23 mouse cellular contexts compared by ENCODE assay signal in genomic region chr6:145020553-145020952, GRCm38 (mm10). TPM values are rescaled to one million over a fixed set of nuclear protein-coding genes. Genes with fewer than 3 reads are reported as not detected.
A peak's percentile ranks its signal among the peaks of the same experiment; 100 is the strongest.
DNase-seq lines count a peak whose midpoint lies in the region; ATAC-seq and TF ChIP-seq lines count a peak whose summit lies in the region.
"Had no signal": no experiment of that assay in that cellular context is flagged by ENCODE, and none has a peak within 500 bp of the region (broad histone marks: within the 10 kb centered on the region; RNA-seq: fewer than 3 reads in every experiment).

No protein-coding gene starts in this region.

- 55% methylated on average over 4 of the region's 4 CpGs for WGBS in hindbrain, embryonic 15.5 days
- WGBS in hindbrain, embryonic 12.5 days = 70% methylated on average over 4 of the region's 4 CpGs
- WGBS in limb, embryonic 11.5 days = 61% methylated on average over 4 of the region's 4 CpGs
- 75% methylated on average over 4 of the region's 4 CpGs for WGBS in limb, embryonic 10.5 days
- WGBS in thymus, adult 2 months = 6% methylated on average over 4 of the region's 4 CpGs

- TF ChIP-seq CTCF in thymus, adult 2 months (IDR thresholded peaks at IDR 0.05; ENCODE audit: borderline replicate concordance, control insufficient read depth, extremely low read depth, insufficient read depth, low read length, poor library complexity) = 0 out of 2 replicates have a peak, but pooled peaks have one; percentile 29
- TF ChIP-seq CTCF in gastrocnemius, adult 2 months (IDR thresholded peaks at IDR 0.05) = no peak

- H3K27ac ChIP-seq in hindbrain, embryonic 15.5 days (replicated peaks) = no peak overlapping the region
- H3K27ac ChIP-seq in hindbrain, embryonic 12.5 days = no peak overlapping the region
- no peak overlapping the region for H3K27ac ChIP-seq in limb, embryonic 11.5 days (replicated peaks; ENCODE audit: low read depth, low read length)
- H3K27ac ChIP-seq in limb, embryonic 10.5 days = no peak overlapping the region
- H3K27ac ChIP-seq in thymus, adult 2 months (ENCODE audit: control insufficient read depth, insufficient read depth, low read length) = peak overlapping the region; percentile 50
- H3K27ac ChIP-seq in gastrocnemius, adult 2 months = no peak overlapping the region
- H3K27ac ChIP-seq: heart, embryonic 15.5 days; hindbrain, embryonic 10.5 days; limb, embryonic 13.5 days; midbrain, embryonic 12.5 days had no signal

- H3K36me3 ChIP-seq in hindbrain, embryonic 15.5 days = peaks cover 27% of the 10 kb centered on the region
- H3K36me3 ChIP-seq in hindbrain, embryonic 12.5 days = peaks cover 67% of the 10 kb centered on the region
- H3K36me3 ChIP-seq in limb, embryonic 11.5 days (ENCODE audit: control insufficient read depth, insufficient read depth, low read length) = no peaks in the 10 kb centered on the region
- H3K36me3 ChIP-seq in limb, embryonic 10.5 days = peaks cover 74% of the 10 kb centered on the region
- no peaks in the 10 kb centered on the region for H3K36me3 ChIP-seq in thymus, adult 2 months (ENCODE audit: control insufficient read depth, insufficient read depth, low read length)
- H3K36me3 ChIP-seq: heart, embryonic 15.5 days had no signal

- no peak overlapping the region for H3K4me2 ChIP-seq in hindbrain, embryonic 15.5 days
- no peak overlapping the region for H3K4me2 ChIP-seq in hindbrain, embryonic 12.5 days (replicated peaks)
- no peak overlapping the region for H3K4me2 ChIP-seq in limb, embryonic 11.5 days (ENCODE audit: low read depth, severe bottlenecking)
- H3K4me2 ChIP-seq: heart, embryonic 15.5 days; limb, embryonic 13.5 days; midbrain, embryonic 12.5 days had no signal

- H3K9ac ChIP-seq in hindbrain, embryonic 15.5 days = no peak overlapping the region
- H3K9ac ChIP-seq in hindbrain, embryonic 12.5 days = no peak overlapping the region
- no peak overlapping the region for H3K9ac ChIP-seq in limb, embryonic 11.5 days (ENCODE audit: low read length)
- H3K9ac ChIP-seq: heart, embryonic 15.5 days; limb, embryonic 13.5 days; midbrain, embryonic 12.5 days had no signal

- no peaks in the 10 kb centered on the region for H3K27me3 ChIP-seq in hindbrain, embryonic 15.5 days
- no peaks in the 10 kb centered on the region for H3K27me3 ChIP-seq in hindbrain, embryonic 12.5 days
- H3K27me3 ChIP-seq in limb, embryonic 11.5 days (ENCODE audit: control insufficient read depth, insufficient read depth, low read length) = no peaks in the 10 kb centered on the region
- H3K27me3 ChIP-seq in limb, embryonic 10.5 days (ENCODE audit: low read depth, poor library complexity, severe bottlenecking) = no peaks in the 10 kb centered on the region
- H3K27me3 ChIP-seq in thymus, adult 2 months (ENCODE audit: control insufficient read depth, insufficient read depth, low read length) = no peaks in the 10 kb centered on the region
- H3K27me3 ChIP-seq: heart, embryonic 15.5 days; limb, embryonic 13.5 days; midbrain, embryonic 12.5 days had no signal

- no peak overlapping the region for H3K4me3 ChIP-seq in hindbrain, embryonic 15.5 days
- H3K4me3 ChIP-seq in hindbrain, embryonic 12.5 days = no peak overlapping the region
- no peak overlapping the region for H3K4me3 ChIP-seq in limb, embryonic 11.5 days (ENCODE audit: low read depth, low read length)
- no peak overlapping the region for H3K4me3 ChIP-seq in limb, embryonic 10.5 days
- no peak overlapping the region for H3K4me3 ChIP-seq in thymus, adult 2 months (ENCODE audit: control insufficient read depth, insufficient read depth, low read length)
- no peak overlapping the region for H3K4me3 ChIP-seq in gastrocnemius, adult 2 months
- H3K4me3 ChIP-seq: erythroblast, embryonic 14.5 days; heart, embryonic 15.5 days; hindbrain, embryonic 10.5 days; limb, embryonic 13.5 days; midbrain, embryonic 12.5 days; myocyte had no signal

- 0 out of 2 replicates have a peak, but pooled peaks cover 3% of the 10 kb centered on the region for H3K4me1 ChIP-seq in hindbrain, embryonic 15.5 days (replicated peaks)
- H3K4me1 ChIP-seq in hindbrain, embryonic 12.5 days = peaks cover 11% of the 10 kb centered on the region; the same call in 1 of the 2 replicates
- H3K4me1 ChIP-seq in limb, embryonic 11.5 days (ENCODE audit: control insufficient read depth, insufficient read depth, low read length) = no peaks in the 10 kb centered on the region
- H3K4me1 ChIP-seq in limb, embryonic 10.5 days = peaks cover 4% of the 10 kb centered on the region; the same call in 1 of the 2 replicates
- peaks cover 26% of the 10 kb centered on the region for H3K4me1 ChIP-seq in thymus, adult 2 months (replicated peaks; ENCODE audit: control insufficient read depth, insufficient read depth, low read length)
- H3K4me1 ChIP-seq: heart, embryonic 15.5 days; midbrain, embryonic 12.5 days had no signal

- H3K9me3 ChIP-seq in hindbrain, embryonic 15.5 days = no peaks in the 10 kb centered on the region
- H3K9me3 ChIP-seq in hindbrain, embryonic 12.5 days (replicated peaks) = peaks cover 6% of the 10 kb centered on the region; the same call in 1 of the 2 replicates
- no peaks in the 10 kb centered on the region for H3K9me3 ChIP-seq in limb, embryonic 11.5 days (ENCODE audit: control insufficient read depth, low read length)
- 0 out of 2 replicates have a peak, but pooled peaks cover 2% of the 10 kb centered on the region for H3K9me3 ChIP-seq in limb, embryonic 10.5 days (replicated peaks)
- H3K9me3 ChIP-seq: heart, embryonic 15.5 days; midbrain, embryonic 12.5 days had no signal

- DNase-seq in limb, embryonic 11.5 days (ENCODE audit: low spot score) = no peak
- DNase-seq in limb, embryonic 10.5 days (ENCODE audit: low spot score) = no peak
- DNase-seq in forelimb bud, embryonic 11.5 days (ENCODE audit: low read depth, low spot score) = peak; percentile 36
- DNase-seq in thymus, adult 2 months = peak; percentile 57
- no peak for DNase-seq in right cerebral cortex, adult 2 months (ENCODE audit: low spot score in 2 of 2)
- DNase-seq in gastrocnemius, adult 2 months = no peak
- DNase-seq: adrenal gland, postnatal 36 days; B cell, adult 2 months; cerebellum, adult 2 months; gastrocnemius, postnatal 10 days; heart, adult 18-20 months; kidney, adult 2 months; lung, adult 18-20 months; lung, postnatal 4 days had no signal

- no peak for TF ChIP-seq POLR2A in thymus, adult 2 months (IDR thresholded peaks at IDR 0.05; ENCODE audit: control insufficient read depth, extremely low read depth, insufficient read depth, low read length, poor library complexity)

- ATAC-seq in hindbrain, embryonic 15.5 days (ENCODE audit: low FRiP score, low read depth) = 0 out of 2 replicates have a peak, but pooled peaks have one; percentile 20
- ATAC-seq in hindbrain, embryonic 12.5 days (ENCODE audit: low FRiP score) = no peak
- ATAC-seq in limb, embryonic 11.5 days (ENCODE audit: insufficient number of reproducible peaks, low FRiP score, low TSS enrichment, low read depth) = peak; percentile 44; the same call in 1 of the 2 replicates
- ATAC-seq: activated CD4-positive, CD25-positive, alpha-beta regulatory T cell, adult 4 months had no signal

- intact Hi-C loops in gastrocnemius, adult 2 months (cut with DNase I) = no loop called here

RNA-seq across cellular contexts. Expression of gene Bcat1, which starts 55.4 kb away (rescaled TPM):
- polyA plus RNA-seq in hindbrain, embryonic 15.5 days (2015; fragmentation: Nextera tagmentation; extraction: Ambion mirVana) = 95.7 and 101 TPM in 2 replicates
- 90.5 and 91.5 TPM in 2 replicates for polyA plus RNA-seq in hindbrain, embryonic 12.5 days (2016; fragmentation: Nextera tagmentation; extraction: Ambion mirVana)
- 54.0 and 54.7 TPM in 2 replicates for polyA plus RNA-seq in limb, embryonic 11.5 days (2014; fragmentation: Nextera tagmentation; extraction: Ambion mirVana)
- 66.0 and 103 TPM in 2 replicates for polyA plus RNA-seq in limb, embryonic 10.5 days (2016; fragmentation: Nextera tagmentation; extraction: Ambion mirVana)
- 1.9 and 3.1 TPM in 2 replicates for polyA plus RNA-seq in thymus, adult 2 months (2012; rRNA removed)
- under 1 TPM; 0.64 to 0.66 TPM for total RNA-seq in gastrocnemius, adult 2 months (2021)
- polyA plus RNA-seq: erythroblast, embryonic 14.5 days had no signal

Comparison
In these comparisons a context has a peak if more than half of its experiments do, and no peak if none do; other contexts are left out.
1. DNase-seq: peak in forelimb bud, embryonic 11.5 days (single experiment) and thymus, adult 2 months (single experiment); none in limb, embryonic 11.5 days (single experiment), limb, embryonic 10.5 days (single experiment), right cerebral cortex, adult 2 months (0 of 2) and gastrocnemius, adult 2 months (single experiment).
2. RNA of gene Bcat1, which starts 55.4 kb away (polyA plus RNA-seq): 95.7 to 101 TPM in hindbrain, embryonic 15.5 days, 90.5 to 91.5 TPM in hindbrain, embryonic 12.5 days, 66.0 to 103 TPM in limb, embryonic 10.5 days and 54.0 to 54.7 TPM in limb, embryonic 11.5 days; 1.9 to 3.1 TPM in thymus, adult 2 months; every median in the first group is over 10 times any median in the second.